Mouse (Mus musculus) CD8-positive naive resting alpha-beta T cell, adult 57 days (primary cell): ENCODE measurements around the gene Unc13b. TPM values are rescaled to one million over a fixed set of nuclear protein-coding genes. Genes with fewer than 3 reads are reported as not detected.

Experiments
- total RNA-seq: library from RNA; stranded (reverse); gene quantifications from one replicate; pipeline ENCODE4 v1.2.4, GENCODE M21; 2023

Unc13b gene
- total RNA-seq = 0.34 TPM

GRCm38 (mm10) chr4:43058753-43059654 is at the start of gene Unc13b:
Gene Unc13b, plus strand, starts transcription at chr4:43058953.

DNA sequence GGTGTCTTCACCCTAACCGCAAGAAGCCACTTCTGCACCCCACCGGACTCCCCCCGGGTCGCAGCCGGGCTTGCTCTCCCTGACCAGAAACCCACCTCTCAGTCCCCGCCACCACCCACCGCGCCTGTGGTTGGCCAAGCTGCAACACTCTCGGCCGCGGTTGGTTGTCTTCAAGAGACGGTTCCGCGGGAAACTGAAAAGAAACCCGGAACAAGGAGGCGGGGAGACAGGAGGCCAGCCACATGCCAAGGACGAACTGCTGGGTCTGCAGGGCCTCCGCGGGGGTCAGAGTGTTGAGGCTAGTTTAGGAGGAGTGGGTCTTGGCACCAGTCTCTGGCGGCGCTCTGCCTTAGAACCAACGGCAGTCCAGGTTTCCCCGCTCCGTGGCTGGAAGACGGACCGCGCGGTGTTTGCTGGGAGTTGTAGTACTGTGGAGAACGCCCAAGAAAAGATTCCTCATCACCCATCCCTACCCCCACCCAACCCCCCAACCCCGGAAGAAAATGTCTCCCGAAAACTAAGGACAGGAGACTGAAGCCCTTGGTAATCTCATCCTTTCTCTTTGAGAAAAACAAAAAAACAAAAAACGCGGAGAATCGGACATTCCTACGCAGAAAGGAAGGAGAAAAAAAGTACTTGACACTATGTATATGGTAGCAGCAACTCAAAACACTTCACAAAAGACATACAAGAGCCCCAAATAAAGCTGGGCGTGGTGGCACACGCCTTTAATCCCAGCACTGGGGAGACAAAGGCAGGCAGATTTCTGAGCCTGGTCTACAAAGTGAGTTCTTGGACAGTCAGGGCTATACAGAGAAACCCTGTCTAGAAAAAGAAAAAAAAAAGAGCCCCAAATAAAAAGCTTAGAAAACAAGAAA is 48.4 kb upstream of the Unc13b start, which contains the start of gene Fancg:
TSS of gene Fancg (minus strand) at position 346 of the 878 bp plus-strand sequence.

DNA sequence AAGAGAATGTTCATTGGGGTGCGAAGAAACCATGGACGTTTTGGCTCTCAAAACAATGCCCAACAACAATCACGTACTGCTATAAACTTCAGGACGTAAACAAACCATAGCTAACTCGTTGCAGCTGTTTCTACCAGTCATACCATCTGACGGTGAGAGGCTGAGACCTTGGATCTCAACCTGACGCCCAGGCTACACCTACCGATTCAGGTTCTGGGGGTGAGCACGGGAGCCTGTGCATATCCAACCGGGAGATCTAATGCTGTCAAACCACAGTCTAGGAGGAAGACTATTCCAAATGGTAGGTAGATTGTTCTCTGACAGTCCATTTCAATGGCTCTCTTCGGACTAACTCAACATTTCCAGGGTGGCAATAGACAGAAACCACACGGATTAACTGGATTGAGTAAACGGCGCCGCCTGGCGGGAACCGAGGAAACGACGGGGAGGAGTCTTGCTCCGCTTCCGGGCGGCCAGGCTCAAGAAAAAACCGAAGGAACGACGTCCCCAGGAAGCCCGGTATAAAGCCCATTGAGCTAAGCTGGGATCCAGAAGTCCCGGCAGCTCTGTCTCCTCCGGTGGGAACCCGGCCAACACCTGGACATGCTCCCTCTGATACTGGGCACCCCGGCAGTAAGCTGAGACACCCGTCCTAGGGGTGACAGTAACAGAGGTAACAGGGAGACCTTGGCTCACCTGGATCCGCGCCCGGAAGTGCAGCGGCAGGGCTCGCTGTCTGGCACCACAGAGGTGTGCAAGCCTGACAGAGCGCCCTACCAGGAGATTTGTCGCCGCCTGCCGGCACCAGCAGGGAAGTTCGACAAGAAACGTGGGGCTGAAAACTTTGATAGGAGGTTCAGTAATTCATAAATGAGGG is 33.4 kb upstream of the Unc13b start, which contains the start of gene Pigo:
TSS of gene Pigo (minus strand) at position 736 of the 877 bp plus-strand sequence.

DNA sequence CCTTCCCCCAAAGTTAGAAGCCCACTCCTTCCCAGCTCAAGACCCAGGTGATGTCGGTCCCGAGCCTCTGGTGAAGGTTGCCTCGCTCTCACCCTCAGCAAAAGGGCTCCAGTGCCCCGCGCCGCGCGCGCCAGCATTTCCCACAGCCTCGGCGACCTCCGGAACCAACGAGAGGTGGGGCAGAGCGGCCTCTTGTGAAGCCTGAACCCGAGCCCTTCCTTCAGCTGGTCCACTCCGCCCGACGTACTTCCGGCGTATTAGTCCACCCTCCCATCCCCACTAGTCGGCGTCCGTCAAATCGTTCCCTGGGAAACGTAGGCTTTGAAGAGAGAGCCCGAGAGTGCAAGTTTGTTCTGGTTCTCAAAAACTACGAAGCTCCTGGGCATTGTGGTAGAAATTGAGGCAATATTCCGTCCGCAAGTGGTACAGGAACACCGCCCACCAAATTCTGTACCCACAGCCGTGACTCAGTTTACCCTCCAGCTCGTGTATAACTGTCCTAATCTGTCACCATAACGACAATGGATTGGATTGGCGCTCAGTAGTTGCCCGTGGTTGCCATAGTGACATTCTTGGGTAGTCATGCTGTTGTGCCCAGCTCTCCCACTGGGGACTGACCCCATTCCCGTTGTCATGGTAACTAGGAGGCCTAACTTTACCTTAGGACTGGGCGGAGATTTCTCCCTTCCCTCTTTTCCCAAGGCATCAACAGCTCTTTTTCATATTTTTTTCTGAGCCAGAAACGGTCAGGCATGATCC is 27.3 kb upstream of the Unc13b start, which contains the start of gene Stoml2:
TSS of gene Stoml2 (minus strand) at position 474 of the 759 bp plus-strand sequence.

GRCm38 (mm10) chr4:43045659-43046302 is 13.0 kb upstream of the Unc13b start, which contains the start of gene Fam214b:
Gene Fam214b, minus strand, starts transcription at chr4:43046220.

GRCm38 (mm10) chr4:43266623-43267322 is 208.0 kb downstream of the Unc13b start, which contains the start of gene Atp8b5:
Gene Atp8b5, plus strand, starts transcription at chr4:43267159.

Other genes with a start within 250 kb of the Unc13b start
- gene Fam205a1, start 205.1 kb upstream of the Unc13b start, total RNA-seq = not detected
- gene Gm12394, start 202.2 kb upstream of the Unc13b start, total RNA-seq = not detected
- not detected for gene Fam205c, start 184.7 kb upstream of the Unc13b start, total RNA-seq
- not detected for gene Phf24, start 142.3 kb upstream of the Unc13b start, total RNA-seq
- 23.3 TPM for gene Dnajb5, start 109.1 kb upstream of the Unc13b start, total RNA-seq
- gene 1700022I11Rik, start 89.3 kb upstream of the Unc13b start, total RNA-seq = not detected
- gene Vcp, start 58.4 kb upstream of the Unc13b start, total RNA-seq = 96.8 TPM
- gene Fancg, start 48.4 kb upstream of the Unc13b start, total RNA-seq = 29.7 TPM
- 41.2 TPM for gene Pigo, start 33.1 kb upstream of the Unc13b start, total RNA-seq
- 60.1 TPM for gene Stoml2, start 27.2 kb upstream of the Unc13b start, total RNA-seq
- gene Fam214b, start 12.7 kb upstream of the Unc13b start, total RNA-seq = 5.2 TPM
- gene Atp8b5, start 208.2 kb downstream of the Unc13b start, total RNA-seq = not detected